Mouse (Mus musculus) spleen, adult 2 months (tissue): ENCODE results near the gene Taok3. TPM values are rescaled to one million over a fixed set of nuclear protein-coding genes. Genes with fewer than 3 reads are reported as not detected.

ENCODE experiments used
- DNase-seq, 2 experiments: peaks; one replicate each; pipeline versions ENCODE4 v3.0.0 to v3.0.0-alpha.2; 2012 to 2021; ENCODE audit warnings: low spot score in 2 of 2, low read depth in 1 of 2
- H3K27ac ChIP-seq: fragments of 200-500 bp; 2 replicates; pipeline ENCODE4 v1.5.1; 2012; ENCODE audit warnings: low read length, inconsistent platforms; ENCODE audit not compliant: insufficient read depth
- H3K27me3 ChIP-seq: fragments of 200-500 bp; 2 replicates; pipeline ENCODE4 v1.6.1; 2012; ENCODE audit warnings: mild to moderate bottlenecking, moderate library complexity, low read length, inconsistent platforms; ENCODE audit not compliant: control insufficient read depth, insufficient read depth
- H3K36me3 ChIP-seq: fragments of 200-500 bp; 2 replicates; pipeline ENCODE4 v1.6.1; 2012; ENCODE audit warnings: mild to moderate bottlenecking, low read length, inconsistent platforms; ENCODE audit not compliant: control insufficient read depth, insufficient read depth
- H3K4me1 ChIP-seq: fragments of 200-500 bp; 2 replicates; pipeline ENCODE4 v1.6.1; 2011; ENCODE audit warnings: inconsistent platforms; ENCODE audit not compliant: control insufficient read depth, insufficient read depth, insufficient read length
- H3K4me3 ChIP-seq: fragments of 200-500 bp; 2 replicates; pipeline ENCODE4 v1.5.1; 2011; ENCODE audit warnings: mild to moderate bottlenecking, inconsistent platforms; ENCODE audit not compliant: insufficient read depth, insufficient read length; ENCODE audit errors: extremely low read depth
- CTCF ChIP-seq: fragments of 200-500 bp; IDR thresholded peaks from 2 replicates; pipeline ENCODE4 v1.5.1; 2011; ENCODE audit warnings: mild to moderate bottlenecking, inconsistent platforms; ENCODE audit not compliant: insufficient read depth, insufficient read length, insufficient replicate concordance; ENCODE audit errors: extremely low read depth
- POLR2A ChIP-seq: fragments of 200-500 bp; IDR thresholded peaks from 2 replicates; pipeline ENCODE4 v1.6.1; 2011; ENCODE audit warnings: low read depth, low read length, inconsistent platforms
- WGBS: fragments of 180-500 bp; shearing (Covaris S2); methylation state at CpG from one replicate; pipeline ENCODE4 v1.1.7; 2018; 5-methylcytosine and 5-hydroxymethylcytosine counted together
- polyA plus RNA-seq: library from polyadenylated mRNA; depleted of rRNA; stranded (reverse); fragments of >200 nt; gene quantifications from 2 replicates; pipeline ENCODE4 v1.2.3, GENCODE M21; 2012

Gene Taok3
- polyA plus RNA-seq, 1 experiment: 18.4 TPM

DNA sequence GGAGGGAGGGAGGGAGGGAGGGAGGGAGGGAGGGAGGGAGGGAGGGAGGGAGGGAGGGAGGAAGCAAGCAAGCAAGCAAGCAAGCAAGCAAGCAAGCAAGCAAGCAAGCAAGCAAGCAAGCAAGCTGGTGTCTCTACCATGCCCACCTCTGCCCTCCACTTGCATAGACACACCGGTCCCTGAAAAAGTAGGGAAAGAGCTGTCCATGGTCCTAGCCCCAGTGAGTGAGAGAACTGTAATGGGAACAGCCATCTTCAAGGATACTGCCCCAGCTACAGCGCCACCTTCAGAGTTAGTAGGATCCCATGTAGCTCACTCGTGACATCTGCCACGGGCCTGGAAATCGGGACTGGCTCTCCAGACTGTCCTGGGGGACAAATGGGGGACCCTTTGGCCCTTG, 144.8 kb downstream of the Taok3 start:
- peaks cover 48% of the 10 kb centered on the region for H3K36me3 ChIP-seq
- WGBS: 90% methylated on average over 5 of the region's 5 CpGs
- no peaks in the 10 kb centered on the region for H3K4me1 ChIP-seq
- TF ChIP-seq POLR2A (no peak), CTCF (no peak)
- H3K27ac ChIP-seq: no peak overlapping the region
- H3K27me3 ChIP-seq: no peaks in the 10 kb centered on the region
- no peak overlapping the region for H3K4me3 ChIP-seq
- no peak for DNase-seq

DNA sequence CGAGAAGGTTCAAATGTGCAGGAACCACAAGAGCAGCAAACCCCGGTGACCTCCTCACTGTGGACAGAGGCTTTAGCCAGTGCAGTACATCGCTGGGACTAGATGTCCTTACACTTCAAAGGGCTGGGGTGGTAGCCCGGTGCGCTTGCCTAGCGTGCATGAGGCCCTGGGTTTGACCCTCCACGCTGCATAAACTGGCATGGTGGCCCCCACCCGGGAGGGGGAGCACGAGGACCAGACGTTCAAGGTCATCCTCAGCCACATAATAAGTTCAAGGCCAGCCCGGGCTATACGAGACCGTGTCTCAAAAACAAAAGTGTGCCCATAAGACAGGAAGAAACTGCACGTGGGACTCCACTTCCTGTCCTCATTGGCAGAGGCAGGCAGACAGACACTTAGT, 148.0 kb downstream of the Taok3 start:
- H3K27ac ChIP-seq: no peak overlapping the region
- DNase-seq: no peak
- no peak overlapping the region for H3K4me3 ChIP-seq
- TF ChIP-seq CTCF: no peak
- TF ChIP-seq POLR2A: no peak
- H3K27me3 ChIP-seq: no peaks in the 10 kb centered on the region
- H3K4me1 ChIP-seq: no peaks in the 10 kb centered on the region
- 84% methylated on average over 14 of the region's 14 CpGs for WGBS
- H3K36me3 ChIP-seq: peaks cover 32% of the 10 kb centered on the region

DNA sequence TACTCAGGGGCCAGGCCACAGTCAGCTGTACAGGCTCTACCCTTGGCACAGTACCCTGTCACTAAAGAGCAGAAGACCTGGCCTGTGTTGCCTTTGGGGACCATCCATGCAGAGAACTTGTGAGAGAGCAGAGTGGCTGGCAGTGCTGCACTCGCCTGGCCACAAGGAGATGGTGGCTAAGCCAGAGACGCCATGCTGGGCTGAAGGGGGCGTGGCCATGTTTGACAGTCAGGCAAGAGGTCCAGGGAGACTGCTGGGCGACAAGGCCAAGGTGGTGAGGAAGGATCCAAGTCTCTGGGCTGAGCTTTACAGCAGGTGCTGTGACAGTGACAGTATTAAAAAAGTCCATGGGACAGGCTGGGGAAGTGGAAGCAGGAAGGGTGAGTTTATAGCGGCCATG, 148.8 kb downstream of the Taok3 start:
- Histone ChIP-seq H3K27ac (no peak overlapping the region), H3K4me1 (no peaks in the 10 kb centered on the region), H3K4me3 (no peak overlapping the region), H3K36me3 (peaks cover 23% of the 10 kb centered on the region), H3K27me3 (no peaks in the 10 kb centered on the region)
- 93% methylated on average over 5 of the region's 5 CpGs for WGBS
- no peak for DNase-seq
- TF ChIP-seq CTCF (no peak), POLR2A (no peak)

DNA sequence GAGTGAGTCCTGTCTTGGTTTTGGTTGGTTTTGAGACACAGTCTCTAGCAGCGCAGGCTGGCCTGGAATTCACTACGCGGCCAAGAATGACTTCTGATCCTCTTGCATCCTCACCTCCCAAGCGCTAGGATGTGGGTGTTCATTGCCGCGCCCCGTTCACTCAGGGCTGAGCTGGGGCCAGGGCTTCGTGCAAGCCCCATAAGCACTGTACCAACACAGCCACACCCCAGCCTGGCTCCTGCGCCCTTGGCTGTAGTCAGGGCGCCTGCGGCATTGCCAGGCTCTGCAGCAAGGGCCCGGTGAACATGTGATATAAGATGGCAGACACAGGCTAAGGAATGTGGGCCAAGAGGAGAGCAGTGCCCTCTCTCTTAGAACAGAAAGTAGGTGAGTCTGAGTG, 149.5 kb downstream of the Taok3 start:
- Histone ChIP-seq H3K27me3 (no peaks in the 10 kb centered on the region), H3K27ac (no peak overlapping the region), H3K4me3 (no peak overlapping the region), H3K36me3 (peaks cover 19% of the 10 kb centered on the region), H3K4me1 (no peaks in the 10 kb centered on the region)
- TF ChIP-seq CTCF: no peak
- WGBS: 98% methylated on average over 12 of the region's 12 CpGs
- no peak for DNase-seq

DNA sequence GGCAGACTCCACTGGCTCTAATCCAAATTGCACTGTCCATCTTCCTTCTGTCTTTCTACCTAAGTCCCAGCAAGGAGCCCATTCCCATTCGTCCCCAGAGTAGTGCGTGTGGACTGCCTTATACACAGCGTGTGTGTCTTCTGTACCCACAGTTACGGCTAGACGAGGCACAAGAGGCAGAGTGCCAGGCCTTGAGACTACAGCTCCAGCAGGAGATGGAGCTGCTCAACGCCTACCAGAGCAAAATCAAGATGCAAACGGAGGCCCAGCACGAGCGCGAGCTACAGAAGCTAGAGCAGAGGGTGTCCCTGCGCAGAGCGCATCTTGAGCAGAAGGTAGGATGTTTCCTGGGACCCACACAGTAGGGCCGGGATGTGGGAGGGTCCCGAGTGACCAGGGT, 152.0 kb downstream of the Taok3 start:
- Histone ChIP-seq H3K4me1 (no peaks in the 10 kb centered on the region), H3K27me3 (no peaks in the 10 kb centered on the region), H3K36me3 (peaks cover 5% of the 10 kb centered on the region), H3K27ac (no peak overlapping the region), H3K4me3 (no peak overlapping the region)
- DNase-seq: no peak
- WGBS: 96% methylated on average over 14 of the region's 14 CpGs
- no peak for TF ChIP-seq POLR2A
- TF ChIP-seq CTCF: no peak

DNA sequence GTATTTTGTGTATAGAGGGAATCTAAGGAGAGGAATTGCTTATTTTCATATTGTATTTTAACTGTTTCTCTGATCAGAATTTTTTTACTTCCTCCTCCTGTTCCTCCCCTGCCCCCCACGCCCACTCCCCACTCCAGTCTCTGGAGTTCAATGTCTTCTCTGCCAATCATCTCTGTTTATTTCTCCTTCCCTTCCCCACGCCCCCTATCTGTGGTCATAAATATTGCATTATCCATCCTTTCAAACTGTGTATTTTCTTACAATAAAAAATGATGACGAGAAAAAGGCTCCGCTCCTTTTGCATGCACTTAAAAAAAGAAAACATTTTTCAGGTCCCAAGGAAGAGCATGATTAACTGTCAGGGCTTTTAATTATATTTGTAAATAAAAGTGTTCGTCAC, 154.9 kb downstream of the Taok3 start:
- WGBS: 71% methylated on average over 5 of the region's 5 CpGs
- no peak for TF ChIP-seq CTCF
- TF ChIP-seq POLR2A: no peak

DNA sequence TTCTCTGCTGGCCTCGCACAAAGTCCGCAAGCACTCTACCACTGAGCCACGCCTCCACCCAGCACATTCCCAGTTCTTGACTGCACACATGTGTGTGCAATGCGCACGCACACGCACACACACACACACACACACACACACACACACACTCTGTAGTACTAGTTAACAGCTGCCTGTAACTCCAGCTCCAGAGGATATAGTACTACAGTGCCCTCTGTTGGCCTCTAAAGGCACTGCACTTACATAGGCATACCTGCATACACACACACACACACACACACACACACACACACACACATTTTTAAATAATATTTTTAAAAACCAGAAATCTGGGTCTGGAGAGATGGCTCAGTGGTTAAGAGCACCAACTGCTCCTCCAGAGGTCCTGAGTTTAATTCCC, 157.9 kb downstream of the Taok3 start:
- WGBS: 91% methylated on average over 6 of the region's 6 CpGs
- Histone ChIP-seq H3K4me1 (no peaks in the 10 kb centered on the region), H3K36me3 (peaks cover 5% of the 10 kb centered on the region), H3K27me3 (no peaks in the 10 kb centered on the region), H3K4me3 (no peak overlapping the region), H3K27ac (no peak overlapping the region)
- no peak for TF ChIP-seq POLR2A
- TF ChIP-seq CTCF: no peak
- no peak for DNase-seq

More for the DNA sequence above, 154.9 kb downstream of the Taok3 start:
- Histone ChIP-seq H3K4me1 (no peaks in the 10 kb centered on the region), H3K27ac (no peak overlapping the region), H3K27me3 (no peaks in the 10 kb centered on the region), H3K4me3 (no peak overlapping the region), H3K36me3 (peaks cover 5% of the 10 kb centered on the region; the same call in 1 of the 2 replicates)
- DNase-seq: no peak
